Mouse (Mus musculus): ENCODE data around the gene Slc39a3.

DNA sequence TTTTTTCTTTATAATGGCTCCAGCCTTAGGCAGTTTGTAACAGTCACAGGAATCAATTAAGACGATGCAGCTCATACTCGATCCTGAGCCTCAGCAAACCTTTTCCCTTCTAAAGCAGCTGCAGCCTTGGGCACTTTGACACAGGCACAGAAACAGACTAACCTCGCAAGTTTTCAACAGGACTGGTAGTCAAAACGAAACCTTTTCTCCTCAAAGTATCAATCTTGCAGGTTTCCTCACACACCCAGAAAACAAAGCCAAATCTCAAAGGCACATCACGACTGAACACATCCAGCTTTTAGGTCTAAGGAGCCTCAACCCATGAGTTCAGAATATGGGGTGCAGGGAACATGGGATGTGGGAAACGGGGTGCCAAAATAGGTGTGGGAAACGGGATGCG lies 39.9 kb downstream of the Slc39a3 start:
- no peak for TF ChIP-seq POLR2A (IDR thresholded peaks at IDR 0.05; ENCODE audit: low read depth, low read length)
- no peak for TF ChIP-seq CTCF (conservative IDR thresholded peaks at IDR 0.05; ENCODE audit: insufficient read depth, insufficient read length, low read depth, low read length)
